Mouse (Mus musculus) E14TG2a.4 (cell line): Measurements from ENCODE around the gene Ppl.

ENCODE experiments used
- CTCF ChIP-seq: conservative IDR thresholded peaks from 2 replicates; pipeline ENCODE4 v1.5.1; 2014; ENCODE audit warnings: low read length
- NANOG ChIP-seq: IDR thresholded peaks from 2 replicates; pipeline ENCODE4 v1.6.1; 2014; ENCODE audit warnings: borderline replicate concordance, low read length, mixed read lengths

GRCm38 (mm10) chr16:5063472-5063871 lies 68.7 kb downstream of the Ppl start:
- TF ChIP-seq CTCF (no peak), NANOG (no peak)
